Mouse (Mus musculus): Measurements from ENCODE around the gene Tpbpb.
"Not testable (repeated sequence)": the region's sequence is repeated elsewhere in the genome, so short reads cannot be mapped to it uniquely, and the experiment has no call there.

Gene Tpbpb
- long read RNA-seq, experiment 1: 0 reads
- long read RNA-seq, experiment 2: 0 reads

DNA sequence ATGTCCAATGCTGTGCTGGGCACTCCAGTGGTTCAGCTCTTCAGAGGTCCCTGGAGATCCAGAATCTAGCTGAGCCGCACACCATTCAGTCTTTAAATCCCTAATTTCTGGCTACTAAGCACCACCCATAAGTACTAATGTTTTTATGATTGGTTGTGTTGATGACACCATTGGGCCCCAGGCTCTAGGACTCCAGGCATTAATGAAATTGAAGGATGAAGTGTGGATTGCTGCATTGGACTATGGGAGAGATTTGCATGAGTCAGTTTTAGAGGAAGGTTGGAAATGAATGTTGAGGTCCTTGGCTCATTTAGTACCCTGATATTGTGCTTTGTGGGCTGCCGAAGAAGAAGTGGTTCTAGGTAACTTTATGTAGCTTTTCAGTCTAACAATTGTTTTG lies at the start of gene Tpbpb:
TSS of gene Tpbpb (minus strand) at position 101 of the 400 bp plus-strand sequence.
- intact Hi-C loops (cut with DNase I): not testable (repeated sequence)

DNA sequence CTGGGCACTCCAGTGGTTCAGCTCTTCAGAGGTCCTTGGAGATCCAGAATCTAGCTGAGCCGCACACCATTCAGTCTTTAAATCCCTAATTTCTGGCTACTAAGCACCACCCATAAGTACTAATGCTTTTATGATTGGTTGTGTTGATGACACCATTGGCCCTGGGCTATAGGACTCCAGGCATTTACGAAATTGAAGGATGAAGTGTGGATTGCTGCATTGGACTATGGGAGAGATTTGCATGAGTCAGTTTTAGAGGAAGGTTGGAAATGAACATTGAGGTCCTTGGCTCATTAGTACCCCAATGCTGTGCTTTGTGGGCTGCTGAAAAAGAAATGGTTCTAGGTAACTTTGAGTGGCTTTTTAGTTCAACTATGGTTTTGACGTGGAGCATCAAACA lies 37.2 kb upstream of the Tpbpb start, which contains the start of gene Tpbpa:
TSS of gene Tpbpa (minus strand) at position 101 of the 400 bp plus-strand sequence.
- intact Hi-C loops (cut with DNase I): not testable (repeated sequence)

DNA sequence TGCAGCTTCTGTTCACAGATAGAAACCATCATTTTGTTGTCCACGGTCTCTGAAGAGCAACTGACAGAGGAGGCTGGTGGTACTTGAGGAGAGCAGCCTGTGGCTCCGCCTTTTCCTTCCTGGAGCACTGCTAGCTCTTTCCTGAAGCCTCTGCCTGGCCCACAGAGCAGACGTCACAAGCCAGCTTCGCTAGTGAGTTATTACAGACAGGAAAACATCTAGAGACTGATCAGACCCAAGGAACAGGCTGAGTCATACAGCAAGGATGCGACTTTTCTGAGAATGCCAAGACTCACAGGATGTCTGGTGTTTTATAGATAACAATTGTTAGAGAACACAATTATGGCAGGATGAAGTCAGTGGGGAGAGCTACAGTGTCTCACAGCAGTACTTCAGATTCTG lies 31.8 kb upstream of the Tpbpb start, which contains the start of the genes Gm49391 and Ctla2a:
TSS of gene Gm49391 (minus strand) at position 72 of the 402 bp plus-strand sequence.
TSS of gene Ctla2a (minus strand) at position 126 of the 402 bp plus-strand sequence.
- intact Hi-C loops (cut with DNase I): no loop called here

DNA sequence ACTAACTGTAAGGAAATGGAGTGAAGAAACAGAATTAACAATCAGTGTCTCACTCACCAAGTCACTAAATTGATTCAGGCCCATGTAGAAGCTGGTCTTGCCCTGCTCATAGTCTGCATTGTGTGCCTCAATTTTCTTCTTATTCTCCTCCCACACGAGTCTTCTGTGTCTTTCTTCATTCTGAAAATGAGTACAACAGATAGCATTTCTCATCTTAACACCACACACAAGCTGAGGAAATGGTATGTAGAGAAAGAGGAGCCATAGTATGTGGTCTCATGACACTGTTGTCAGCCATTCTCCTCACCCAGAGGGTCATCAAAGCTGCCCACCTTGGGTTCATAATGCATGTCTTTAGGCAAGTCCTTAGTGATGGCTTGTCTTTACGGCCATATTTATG lies 30.8 kb upstream of the Tpbpb start, which contains the start of gene Gm49393:
TSS of gene Gm49393 (minus strand) at position 101 of the 400 bp plus-strand sequence.
- intact Hi-C loops (cut with DNase I): not testable (repeated sequence)

DNA sequence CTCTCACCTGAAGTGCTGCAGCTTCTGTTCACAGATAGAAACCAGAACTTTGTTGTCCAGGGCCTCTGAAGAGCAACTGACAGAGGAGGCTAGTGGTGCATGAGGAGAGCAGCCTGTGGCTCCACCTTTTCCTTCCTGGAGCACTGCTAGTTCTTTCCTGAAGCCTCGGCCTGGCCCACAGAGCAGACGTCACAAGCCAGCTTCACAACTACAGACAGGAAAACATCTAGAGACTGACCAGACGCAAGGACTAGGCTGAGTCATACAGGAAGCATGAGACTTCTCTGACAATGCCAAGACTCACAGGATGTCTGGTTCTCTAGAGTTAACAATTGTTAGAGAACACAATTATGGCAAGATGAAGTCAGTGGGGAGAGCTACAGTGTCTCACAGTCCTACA lies 7.4 kb downstream of the Tpbpb start, which contains the start of gene Ctla2b:
TSS of gene Ctla2b (minus strand) at position 120 of the 400 bp plus-strand sequence.
- intact Hi-C loops (cut with DNase I): no loop called here

DNA sequence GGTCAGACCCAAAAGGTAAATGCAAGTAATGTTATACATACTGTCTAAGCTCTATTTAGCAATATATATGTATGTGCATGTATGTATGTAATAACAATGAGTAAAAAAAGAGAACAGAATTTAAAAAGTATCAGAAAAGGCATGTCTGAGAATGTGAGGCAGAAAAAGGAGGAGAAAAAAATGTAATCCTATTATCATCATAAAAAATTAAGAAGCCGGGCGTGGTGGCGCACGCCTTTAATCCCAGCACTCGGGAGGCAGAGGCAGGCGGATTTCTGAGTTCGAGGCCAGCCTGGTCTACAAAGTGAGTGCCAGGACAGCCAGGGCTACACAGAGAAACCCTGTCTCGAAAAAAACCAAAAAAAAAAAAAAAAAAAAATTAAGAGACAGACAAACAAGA lies 7.9 kb downstream of the Tpbpb start, which contains the start of gene Gm49392:
TSS of gene Gm49392 (minus strand) at position 101 of the 400 bp plus-strand sequence.
- intact Hi-C loops (cut with DNase I): not testable (repeated sequence)

DNA sequence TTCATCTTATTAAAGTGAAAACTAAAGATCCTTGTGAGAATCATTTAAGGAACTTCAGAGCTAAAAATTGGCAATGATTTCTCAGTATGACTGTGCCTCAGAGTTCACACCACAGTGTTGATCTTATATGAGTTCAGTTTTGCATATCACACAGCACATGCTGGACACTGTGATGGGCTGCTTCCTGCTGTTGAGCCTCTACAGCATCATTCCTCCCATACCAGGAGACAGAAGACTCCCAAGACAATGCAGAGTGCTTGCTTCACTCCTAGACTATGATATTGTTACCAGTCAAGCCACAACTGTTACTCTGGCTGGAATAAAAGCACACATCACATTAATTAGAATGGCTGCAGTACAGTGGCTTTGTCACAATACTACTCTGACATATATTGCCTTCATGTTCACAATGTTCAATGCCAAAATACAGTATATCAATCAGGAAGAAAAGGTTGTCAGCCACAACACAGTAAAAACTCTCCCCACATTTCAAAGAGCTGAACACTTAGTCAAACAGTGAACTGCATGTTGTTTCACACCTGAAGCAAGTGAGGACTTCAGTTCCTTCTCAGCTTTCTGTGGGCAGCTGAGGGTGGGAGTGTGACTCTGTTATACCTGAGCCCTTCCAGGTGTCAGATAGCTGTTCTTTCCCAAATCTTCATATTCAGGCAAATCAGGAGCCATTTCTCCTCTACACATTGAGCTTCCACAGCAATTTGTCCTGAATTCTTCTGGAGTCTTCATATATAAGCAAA lies 9.1 kb downstream of the Tpbpb start:
- intact Hi-C loops (cut with DNase I): no loop called here

DNA sequence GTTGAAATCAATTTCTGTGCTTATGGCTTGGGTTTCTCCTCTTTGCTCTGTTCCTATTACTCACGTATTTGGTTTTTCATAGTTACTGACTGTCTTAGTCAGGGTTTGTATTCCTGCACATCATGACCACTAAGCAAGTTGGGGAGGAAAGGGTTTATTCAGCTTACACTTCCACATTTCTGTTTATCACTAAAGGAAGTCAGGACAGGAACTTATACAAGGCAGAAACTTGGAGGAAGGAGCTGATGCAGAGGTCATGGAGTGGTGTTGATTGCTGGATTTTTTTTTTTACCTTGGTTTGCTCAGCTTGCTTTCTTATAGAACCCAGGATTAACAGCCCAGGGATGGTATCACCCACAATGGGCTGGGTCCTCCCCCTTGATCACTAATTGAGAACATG lies 12.4 kb downstream of the Tpbpb start:
- intact Hi-C loops (cut with DNase I): no loop called here

DNA sequence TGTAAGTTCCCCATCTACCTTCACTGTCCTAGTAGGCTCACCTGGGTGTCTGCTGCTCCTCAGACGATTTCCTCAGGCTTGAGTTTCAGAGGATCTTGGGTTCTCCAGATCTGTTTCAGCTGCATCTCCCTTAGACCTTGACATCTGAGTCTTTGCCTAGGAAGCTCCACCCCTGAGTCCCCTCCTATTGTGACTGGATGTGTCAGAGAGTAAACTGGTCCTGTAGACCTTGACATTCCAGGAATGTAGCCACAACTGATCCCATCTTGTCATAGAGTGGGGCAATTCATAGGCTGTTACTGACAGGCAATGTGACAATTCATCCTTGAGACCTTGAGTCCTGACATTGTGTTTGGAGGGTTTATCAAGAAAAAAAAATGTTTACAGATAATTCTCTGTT lies 40.4 kb downstream of the Tpbpb start, which contains the start of gene 4930486L24Rik:
TSS of gene 4930486L24Rik (minus strand) at position 195 of the 400 bp plus-strand sequence.
- intact Hi-C loops (cut with DNase I): no loop called here
